ENCODE assay signal across 8 mouse cellular contexts in the genomic region with DNA sequence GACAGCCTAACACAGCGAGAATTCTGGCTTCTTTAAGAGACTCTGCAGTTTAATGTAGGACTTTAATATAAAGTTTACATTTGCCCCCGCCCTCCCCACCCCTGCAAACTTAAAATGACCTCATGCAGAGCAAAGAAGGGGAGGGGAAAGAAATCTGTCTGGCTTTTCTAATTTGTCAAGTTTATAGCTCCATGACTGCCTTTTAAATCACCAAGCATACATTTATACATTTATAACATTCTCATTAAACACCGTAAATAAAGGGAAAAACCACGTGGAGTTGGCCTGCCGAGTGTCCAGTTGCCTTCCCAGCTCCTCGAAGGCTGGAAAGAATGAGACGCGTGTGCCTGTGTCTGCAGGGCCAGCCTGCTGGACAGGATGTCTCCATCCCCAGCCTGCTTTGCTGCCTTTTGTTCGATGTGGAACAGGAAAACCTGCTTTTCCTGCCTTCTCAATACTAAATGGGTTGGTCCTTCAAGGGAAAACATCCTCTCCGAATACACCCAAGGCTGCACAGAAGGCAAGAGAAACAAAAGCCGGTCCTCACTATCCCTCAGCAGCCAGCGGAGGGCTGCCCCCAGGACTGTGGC. TPM values are rescaled to one million over a fixed set of nuclear protein-coding genes. Genes with fewer than 3 reads are reported as not detected.
DNase-seq lines count a peak whose midpoint lies in the region; ATAC-seq lines count a peak whose summit lies in the region.

No protein-coding gene starts in this region.

- H3K27me3 ChIP-seq in lung, embryonic 15.5 days = no peaks in the 10 kb centered on the region

- H3K36me3 ChIP-seq in lung, embryonic 15.5 days = no peaks in the 10 kb centered on the region

- H3K4me3 ChIP-seq in lung, embryonic 15.5 days = no peak overlapping the region

- WGBS in lung, embryonic 15.5 days = 24% methylated on average over 12 of the region's 12 CpGs

- no peak overlapping the region for H3K9ac ChIP-seq in lung, embryonic 15.5 days

- peak; percentile 20 to 65 for DNase-seq in adrenal gland, adult (ENCODE audit: inconsistent age in 2 of 2, low spot score in 1 of 2)
- DNase-seq in adrenal gland, adult 18-20 months (ENCODE audit: low spot score in 2 of 2) = no peak
- peak; percentile 57 to 87 for DNase-seq in heart, adult 18-20 months
- peak; percentile 62 for DNase-seq in kidney, adult 9 months
- no peak for DNase-seq in cerebellum, adult 11-12 months

- H3K27ac ChIP-seq in lung, embryonic 15.5 days = peak overlapping the region; percentile 84

- peak; percentile 60 for ATAC-seq in lung, embryonic 15.5 days (ENCODE audit: borderline replicate concordance, extremely low read depth, low FRiP score, low TSS enrichment)
- no peak for ATAC-seq in megakaryocyte-erythroid progenitor cell, adult 5-6 weeks (replicated peaks; ENCODE audit: low FRiP score, low TSS enrichment, poor library complexity, severe bottlenecking)
- no peak for ATAC-seq in cerebellum, adult (ENCODE audit: insufficient number of reproducible peaks, low FRiP score, low TSS enrichment)

- no peaks in the 10 kb centered on the region for H3K9me3 ChIP-seq in lung, embryonic 15.5 days

- H3K4me2 ChIP-seq in lung, embryonic 15.5 days = peak overlapping the region; percentile 11; the same call in 1 of the 2 replicates

- H3K4me1 ChIP-seq in lung, embryonic 15.5 days = peaks cover 35% of the 10 kb centered on the region

RNA-seq across cellular contexts. Expression of gene Dock9, which starts 16.6 kb away (rescaled TPM):
- 10 to 100 TPM; 19.7 to 24.3 TPM for total RNA-seq in adrenal gland, adult 18-20 months (2021)
- total RNA-seq in heart, adult 18-20 months (2021) = 10 to 100 TPM; 21.6 to 27.8 TPM
- 10.5 and 11.0 TPM in 2 replicates for polyA plus RNA-seq in lung, embryonic 15.5 days (2015; fragmentation: Nextera tagmentation; extraction: Ambion mirVana)
- total RNA-seq in megakaryocyte-erythroid progenitor cell, adult 5-6 weeks (2014; fragmentation: Nextera tagmentation) = 4.4 and 17.7 TPM in 2 replicates
- 4.0 and 6.6 TPM in 2 replicates for total RNA-seq in megakaryocyte-erythroid progenitor cell, adult 5-6 weeks (2017)

Comparison
In these comparisons a context has a peak if more than half of its experiments do, and no peak if none do; other contexts are left out.
1. DNase-seq: peak in adrenal gland, adult (2 of 2), heart, adult 18-20 months (2 of 2) and kidney, adult 9 months (single experiment); none in adrenal gland, adult 18-20 months (0 of 2) and cerebellum, adult 11-12 months (single experiment).